Mouse (Mus musculus) liver, postnatal 0 days (tissue): ENCODE measurements at regions not wholly inside any gene's neighbourhood (a gene's known extent, or its start where the extent isn't known, plus 50 kb on each side); places are given as distances from the start of the nearest gene placed in this dataset.

Experiments
- ATAC-seq: fragments of 200-750 bp; cut with Nextera tagmentation; 2 replicates; pipeline ENCODE4 v1.8.0; 2017; ENCODE audit warnings: mild to moderate bottlenecking, moderate library complexity
- DNase-seq: peaks from one replicate; pipeline ENCODE4 v3.0.0-alpha.2; 2016
- H3K27ac ChIP-seq: fragments of 300-500 bp; sonication (generic); 2 replicates; pipeline ENCODE4 v1.5.1; 2014; ENCODE audit warnings: antibody characterized with exemption, moderate library complexity, mild to moderate bottlenecking, low read depth
- H3K27me3 ChIP-seq: fragments of 300-500 bp; sonication (generic); 2 replicates; pipeline ENCODE4 v1.6.1; 2014; ENCODE audit warnings: low read length, control low read depth, mixed read lengths; ENCODE audit not compliant: insufficient read depth
- H3K36me3 ChIP-seq: fragments of 300-500 bp; sonication (generic); replicated peaks from 2 replicates; pipeline ENCODE4 v1.6.1; 2014; ENCODE audit warnings: mild to moderate bottlenecking, control low read depth, low read length, moderate library complexity, mixed read lengths; ENCODE audit not compliant: insufficient read depth
- H3K4me1 ChIP-seq: fragments of 300-500 bp; sonication (generic); 2 replicates; pipeline ENCODE4 v1.6.1; 2014; ENCODE audit warnings: antibody characterized with exemption, mild to moderate bottlenecking, control low read depth; ENCODE audit not compliant: insufficient read depth
- H3K4me2 ChIP-seq: fragments of 300-500 bp; sonication (generic); 2 replicates; pipeline ENCODE4 v1.6.1; 2014; ENCODE audit warnings: low read depth, mild to moderate bottlenecking, low read length, moderate library complexity, mixed read lengths
- H3K4me3 ChIP-seq: fragments of 300-500 bp; sonication (generic); 2 replicates; pipeline ENCODE4 v1.5.1; 2014; ENCODE audit warnings: low read depth, low read length
- H3K9ac ChIP-seq: fragments of 300-500 bp; sonication (generic); replicated peaks from 2 replicates; pipeline ENCODE4 v1.6.1; 2014; ENCODE audit warnings: mild to moderate bottlenecking, moderate library complexity
- H3K9me3 ChIP-seq: fragments of 300-500 bp; sonication (generic); 2 replicates; pipeline ENCODE4 v1.6.1; 2016; ENCODE audit warnings: mild to moderate bottlenecking, control low read depth, low read length, mixed read lengths
- CTCF ChIP-seq: sonication (generic); IDR thresholded peaks from 2 replicates; pipeline ENCODE4 v1.5.1; 2016; ENCODE audit warnings: antibody characterized with exemption, low read depth
- EP300 ChIP-seq: IDR thresholded peaks from 2 replicates; pipeline ENCODE4 v1.6.1; 2016; ENCODE audit warnings: antibody characterized with exemption, low read depth, mild to moderate bottlenecking
- WGBS: fragments of 180-500 bp; shearing (Covaris S2); extraction: QIAGEN DNeasy Blood & Tissue Kit; methylation state at CpG from one replicate; pipeline ENCODE4 v1.1.7; 2014; ENCODE audit not compliant: insufficient replicate concordance; 5-methylcytosine and 5-hydroxymethylcytosine counted together

GRCm38 (mm10) chr10:25788660-25789059 lies 252.6 kb upstream of the Smlr1 start:
- Histone ChIP-seq H3K36me3 (no peaks in the 10 kb centered on the region), H3K27me3 (no peaks in the 10 kb centered on the region), H3K4me2 (no peak overlapping the region), H3K4me3 (no peak overlapping the region), H3K27ac (no peak overlapping the region), H3K9me3 (no peaks in the 10 kb centered on the region), H3K9ac (no peak overlapping the region), H3K4me1 (no peaks in the 10 kb centered on the region)
- ATAC-seq (no peak), DNase-seq (no peak)
- 78% methylated on average over 6 of the region's 6 CpGs for WGBS
- TF ChIP-seq EP300, result no peak
- TF ChIP-seq CTCF, result no peak

DNA sequence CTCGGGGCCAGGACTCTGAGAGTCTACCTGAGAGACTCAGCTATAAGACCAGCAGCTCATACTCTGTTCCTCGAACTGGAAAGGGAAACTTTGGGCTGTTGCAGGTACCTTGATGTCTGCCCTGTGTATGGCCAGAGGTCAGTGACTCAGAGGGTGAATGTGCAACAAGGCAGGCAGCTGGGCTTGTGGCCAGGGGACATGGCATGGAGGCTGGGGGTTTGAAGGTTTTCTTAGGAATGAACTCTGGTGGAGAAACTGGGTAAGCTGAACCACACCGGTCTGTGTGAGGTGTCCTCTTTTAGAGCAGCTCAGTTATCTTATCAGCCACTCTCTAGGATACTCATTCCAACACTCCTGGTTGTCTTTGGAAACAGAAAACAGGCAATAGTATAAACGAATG lies 251.9 kb upstream of the Smlr1 start:
- ATAC-seq, result 0 out of 2 replicates have a peak, but pooled peaks have one; percentile 25
- WGBS, result 52% methylated on average over 4 of the region's 4 CpGs

DNA sequence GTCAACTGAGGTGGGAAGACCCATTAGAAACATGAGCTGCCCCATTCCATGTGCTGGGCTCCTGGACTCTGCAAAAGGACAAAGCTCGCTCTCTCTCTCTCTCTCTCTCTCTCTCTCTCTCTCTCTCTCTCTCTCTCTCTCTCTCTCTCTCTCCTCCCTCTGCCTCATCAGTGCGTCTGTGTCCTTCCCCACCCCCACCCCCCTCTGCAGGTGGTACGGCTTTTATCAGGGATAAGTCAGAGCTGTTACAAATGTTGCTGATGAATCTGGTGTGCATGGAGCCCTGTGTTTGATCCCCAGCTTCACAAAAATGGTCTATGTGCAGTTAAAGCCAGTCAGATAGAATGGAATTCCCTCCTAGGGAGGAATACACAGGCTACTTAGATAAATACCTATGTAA lies 247.8 kb upstream of the Smlr1 start:
- Histone ChIP-seq H3K4me1 (no peaks in the 10 kb centered on the region), H3K9me3 (no peaks in the 10 kb centered on the region), H3K36me3 (no peaks in the 10 kb centered on the region), H3K27ac (no peak overlapping the region), H3K27me3 (no peaks in the 10 kb centered on the region), H3K4me3 (no peak overlapping the region), H3K4me2 (no peak overlapping the region), H3K9ac (no peak overlapping the region)
- DNase-seq (no peak), ATAC-seq (no peak)
- no peak for TF ChIP-seq EP300
- no peak for TF ChIP-seq CTCF
- 59% methylated on average over 3 of the region's 3 CpGs for WGBS

More for the DNA sequence above, 251.9 kb upstream of the Smlr1 start:
- H3K4me3 ChIP-seq, result no peak overlapping the region
- TF ChIP-seq EP300, result no peak
- no peak for TF ChIP-seq CTCF
- DNase-seq, result no peak
- no peak overlapping the region for H3K4me2 ChIP-seq
- no peaks in the 10 kb centered on the region for H3K36me3 ChIP-seq
- H3K9me3 ChIP-seq, result no peaks in the 10 kb centered on the region
- H3K27me3 ChIP-seq, result no peaks in the 10 kb centered on the region
- H3K27ac ChIP-seq, result no peak overlapping the region
- H3K4me1 ChIP-seq, result no peaks in the 10 kb centered on the region
- no peak overlapping the region for H3K9ac ChIP-seq

- no peak for TF ChIP-seq EP300
- TF ChIP-seq CTCF, result no peak
- Histone ChIP-seq H3K4me3 (no peak overlapping the region), H3K4me1 (no peaks in the 10 kb centered on the region), H3K36me3 (no peaks in the 10 kb centered on the region), H3K27me3 (no peaks in the 10 kb centered on the region), H3K9ac (no peak overlapping the region), H3K27ac (no peak overlapping the region), H3K9me3 (no peaks in the 10 kb centered on the region), H3K4me2 (no peak overlapping the region)
- 81% methylated on average over 4 of the region's 4 CpGs for WGBS
- DNase-seq, result no peak
- ATAC-seq, result no peak
These were observed 243.4 kb upstream of the Smlr1 start for GRCm38 (mm10) chr10:25779476-25779875.

DNA sequence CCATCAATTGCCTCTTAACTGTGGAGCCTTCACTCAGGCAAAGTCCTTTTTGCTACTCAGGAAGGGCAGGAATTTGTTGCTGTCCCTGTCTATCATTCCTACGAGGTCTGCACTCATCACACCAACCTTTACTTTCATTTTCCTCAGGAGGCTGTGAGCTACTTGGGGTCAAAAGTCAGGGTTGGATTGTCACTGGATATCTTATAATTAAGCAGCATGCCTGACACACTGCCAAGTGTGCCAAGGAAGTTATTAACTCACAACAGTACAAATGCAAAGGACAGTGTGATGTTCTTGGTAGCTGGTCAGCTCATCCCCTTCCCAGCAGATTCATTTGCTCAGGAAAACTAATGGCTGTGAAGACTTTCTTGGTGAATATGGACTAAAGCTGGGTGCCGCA lies 241.7 kb upstream of the Smlr1 start:
- Histone ChIP-seq H3K27ac (no peak overlapping the region), H3K4me1 (no peaks in the 10 kb centered on the region), H3K4me3 (no peak overlapping the region), H3K36me3 (no peaks in the 10 kb centered on the region), H3K4me2 (no peak overlapping the region), H3K9me3 (no peaks in the 10 kb centered on the region), H3K27me3 (no peaks in the 10 kb centered on the region), H3K9ac (no peak overlapping the region)
- 69% methylated on average over 2 of the region's 2 CpGs for WGBS
- no peak for DNase-seq
- no peak for ATAC-seq
- TF ChIP-seq CTCF (no peak), EP300 (no peak)

DNA sequence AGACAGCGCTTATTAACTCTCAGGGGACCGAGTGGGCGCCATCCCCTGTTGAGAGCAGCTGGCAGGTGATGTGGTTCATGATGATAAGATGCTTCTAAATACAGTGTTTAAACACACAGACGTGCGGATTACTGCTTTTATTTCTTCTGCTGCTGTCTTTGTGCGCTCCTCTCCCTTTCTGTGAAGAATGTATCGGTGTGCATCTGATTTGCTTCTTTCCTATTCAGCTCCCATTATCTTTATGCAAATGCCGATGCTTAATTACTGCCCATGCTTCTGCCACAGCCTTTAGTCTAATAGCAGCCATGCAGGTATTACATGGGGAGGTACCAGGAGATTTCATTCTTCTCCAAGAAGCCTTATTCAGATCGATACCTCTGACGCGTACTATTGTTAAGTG lies 240.6 kb upstream of the Smlr1 start:
- WGBS, result 79% methylated on average over 11 of the region's 11 CpGs
- Histone ChIP-seq H3K4me3 (no peak overlapping the region), H3K9me3 (no peaks in the 10 kb centered on the region), H3K27ac (no peak overlapping the region), H3K9ac (no peak overlapping the region), H3K36me3 (no peaks in the 10 kb centered on the region), H3K4me2 (no peak overlapping the region), H3K4me1 (no peaks in the 10 kb centered on the region), H3K27me3 (no peaks in the 10 kb centered on the region)
- no peak for TF ChIP-seq CTCF
- TF ChIP-seq EP300, result no peak
- DNase-seq (no peak), ATAC-seq (no peak)

DNA sequence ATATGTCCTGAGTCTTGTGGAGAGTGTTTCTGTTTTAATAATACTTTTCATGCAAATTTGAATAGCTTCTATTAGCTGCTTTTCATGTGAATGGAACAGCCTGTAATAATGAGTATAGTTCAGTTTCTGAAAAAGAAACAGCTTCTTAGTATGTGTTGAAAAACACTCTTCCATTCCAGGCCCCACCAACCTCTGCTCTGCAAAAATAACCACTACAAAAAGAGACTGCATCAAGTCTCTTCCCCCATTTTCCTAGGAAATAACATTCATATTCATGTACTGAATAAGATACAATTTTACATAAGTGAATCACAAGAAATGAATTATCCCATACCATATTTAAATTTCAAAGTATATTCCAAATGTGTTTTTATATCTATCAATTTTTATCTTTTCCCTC lies 234.0 kb upstream of the Smlr1 start:
- H3K4me1 ChIP-seq, result no peaks in the 10 kb centered on the region
- no peak overlapping the region for H3K9ac ChIP-seq

More for the DNA sequence above, 234.0 kb upstream of the Smlr1 start:
- H3K9me3 ChIP-seq, result no peaks in the 10 kb centered on the region
- H3K36me3 ChIP-seq, result no peaks in the 10 kb centered on the region
- DNase-seq (no peak), ATAC-seq (no peak)
- H3K27me3 ChIP-seq, result no peaks in the 10 kb centered on the region
- TF ChIP-seq CTCF (no peak), EP300 (no peak)
- no peak overlapping the region for H3K4me2 ChIP-seq
- H3K27ac ChIP-seq, result no peak overlapping the region
- H3K4me3 ChIP-seq, result no peak overlapping the region
